Mouse (Mus musculus) CH12.LX (cell line): ENCODE measurements at regions not wholly inside any gene's neighbourhood (a gene's known extent, or its start where the extent isn't known, plus 50 kb on each side); places are given as distances from the start of the nearest gene placed in this dataset.

Source experiments
- DNase-seq: peaks from one replicate; pipeline ENCODE4 v3.0.0-alpha.2; 2013; ENCODE audit errors: extremely low read depth
- H3K27ac ChIP-seq: 2 replicates; pipeline ENCODE4 v1.5.1; 2012; ENCODE audit warnings: low read depth, mild to moderate bottlenecking, control low read depth, moderate library complexity; ENCODE audit not compliant: insufficient read depth
- H3K27me3 ChIP-seq: replicated peaks from 2 replicates; pipeline ENCODE3; 2012; ENCODE audit warnings: inconsistent platforms
- H3K36me3 ChIP-seq, 2 experiments: replicated peaks in 1 of 2; 2 replicates each; pipeline versions ENCODE3 to v1.6.1; 2012; ENCODE audit warnings: inconsistent platforms in 1 of 2, low read length in 1 of 2, mild to moderate bottlenecking in 1 of 2, mixed read lengths in 1 of 2, moderate library complexity in 1 of 2; ENCODE audit not compliant: control insufficient read depth in 1 of 2, insufficient read depth in 1 of 2
- H3K4me1 ChIP-seq, 2 experiments: 2 replicates each; pipeline ENCODE4 v1.6.1; 2012; ENCODE audit warnings: inconsistent platforms in 1 of 2, moderate library complexity in 1 of 2; ENCODE audit not compliant: insufficient read depth in 2 of 2, control insufficient read depth in 1 of 2
- H3K4me2 ChIP-seq: 2 replicates; pipeline ENCODE4 v1.6.1; 2012; ENCODE audit warnings: low read depth, mild to moderate bottlenecking, control low read depth; ENCODE audit not compliant: poor library complexity, insufficient read depth, severe bottlenecking
- H3K4me3 ChIP-seq, 3 experiments: fragments of 150-350 bp in 1 of 3; sonication (generic) in 1 of 3; replicated peaks in 1 of 3; 2 replicates each; pipeline versions ENCODE3 to v1.5.1; 2011 to 2012; ENCODE audit warnings: low read depth in 2 of 3, low read length in 2 of 3, mild to moderate bottlenecking in 2 of 3, moderate library complexity in 2 of 3, control low read depth in 1 of 3, improper control_type of control experiment in 1 of 3, inconsistent platforms in 1 of 3, mixed read lengths in 1 of 3; ENCODE audit not compliant: poor library complexity in 1 of 3
- H3K79me2 ChIP-seq: replicated peaks from 2 replicates; pipeline ENCODE4 v1.6.1; 2012; ENCODE audit warnings: mild to moderate bottlenecking, moderate library complexity; ENCODE audit not compliant: control insufficient read depth, poor library complexity, insufficient read depth, severe bottlenecking; ENCODE audit errors: extremely low read depth
- H3K9ac ChIP-seq: 2 replicates; pipeline ENCODE4 v1.6.1; 2012; ENCODE audit warnings: low read depth, mild to moderate bottlenecking, control low read depth, moderate library complexity; ENCODE audit not compliant: insufficient read depth
- H3K9me3 ChIP-seq: replicated peaks from 2 replicates; pipeline ENCODE3; 2012; ENCODE audit warnings: low read length, inconsistent platforms, mixed read lengths
- BHLHE40 ChIP-seq: IDR thresholded peaks from 2 replicates; pipeline ENCODE4 v1.6.1; 2011; ENCODE audit warnings: mild to moderate bottlenecking, low read depth, low read length, improper control_type of control experiment
- CHD1 ChIP-seq: IDR thresholded peaks from 2 replicates; pipeline ENCODE4 v1.6.1; 2012; ENCODE audit warnings: low read depth, low read length, improper control_type of control experiment, inconsistent platforms
- CHD2 ChIP-seq: IDR thresholded peaks from 2 replicates; pipeline ENCODE4 v1.6.1; 2011; ENCODE audit warnings: low read length, improper control_type of control experiment
- E2F4 ChIP-seq: IDR thresholded peaks from 2 replicates; pipeline ENCODE4 v1.6.1; 2011; ENCODE audit warnings: low read depth, low read length, improper control_type of control experiment; ENCODE audit not compliant: insufficient replicate concordance
- EP300 ChIP-seq: IDR thresholded peaks from 2 replicates; pipeline ENCODE4 v1.6.1; 2011; ENCODE audit warnings: low read length, improper control_type of control experiment
- ETS1 ChIP-seq: conservative IDR thresholded peaks from 2 replicates; pipeline ENCODE4 v1.6.1; 2012; ENCODE audit warnings: low read depth, mild to moderate bottlenecking, inconsistent platforms, low read length, improper control_type of control experiment, moderate library complexity
- GABPA ChIP-seq: IDR thresholded peaks from 2 replicates; pipeline ENCODE4 v1.6.1; 2012; ENCODE audit warnings: low read depth, low read length, improper control_type of control experiment, inconsistent platforms; ENCODE audit not compliant: insufficient replicate concordance
- HCFC1 ChIP-seq: IDR thresholded peaks from 2 replicates; pipeline ENCODE4 v1.6.1; 2012; ENCODE audit warnings: low read depth, mild to moderate bottlenecking, inconsistent platforms, low read length, improper control_type of control experiment
- IRF4 ChIP-seq: IDR thresholded peaks from 2 replicates; pipeline ENCODE4 v1.6.1; 2014; ENCODE audit warnings: low read depth, mild to moderate bottlenecking, inconsistent platforms, low read length, improper control_type of control experiment
- JUN ChIP-seq: IDR thresholded peaks from 2 replicates; pipeline ENCODE4 v1.6.1; 2011; ENCODE audit warnings: low read depth, mild to moderate bottlenecking, low read length, improper control_type of control experiment, moderate library complexity; ENCODE audit not compliant: insufficient read depth
- KAT2A ChIP-seq: IDR thresholded peaks from 2 replicates; pipeline ENCODE4 v1.6.1; 2012; ENCODE audit warnings: low read length, improper control_type of control experiment, inconsistent platforms; ENCODE audit not compliant: insufficient replicate concordance
- MAFK ChIP-seq: IDR thresholded peaks from 2 replicates; pipeline ENCODE4 v1.6.1; 2011; ENCODE audit warnings: low read length, improper control_type of control experiment; ENCODE audit not compliant: insufficient replicate concordance
- MAZ ChIP-seq: IDR thresholded peaks from 2 replicates; pipeline ENCODE4 v1.6.1; 2012; ENCODE audit warnings: low read depth, mild to moderate bottlenecking, inconsistent platforms, low read length, improper control_type of control experiment, moderate library complexity
- MEF2A ChIP-seq: IDR thresholded peaks from 2 replicates; pipeline ENCODE4 v1.6.1; 2014; ENCODE audit warnings: low read depth, mild to moderate bottlenecking, inconsistent platforms, low read length, improper control_type of control experiment, borderline replicate concordance
- MXI1 ChIP-seq: IDR thresholded peaks from 2 replicates; pipeline ENCODE4 v1.6.1; 2011; ENCODE audit warnings: mild to moderate bottlenecking, low read depth, low read length, improper control_type of control experiment
- PAX5 ChIP-seq: IDR thresholded peaks from 2 replicates; pipeline ENCODE4 v1.6.1; 2012; ENCODE audit warnings: low read length, inconsistent platforms, mixed read lengths
- POLR2A ChIP-seq: IDR thresholded peaks from 2 replicates; pipeline ENCODE4 v1.6.1; 2011; ENCODE audit warnings: low read depth, mild to moderate bottlenecking, improper control_type of control experiment, low read length
- RCOR1 ChIP-seq: conservative IDR thresholded peaks from 2 replicates; pipeline ENCODE4 v1.6.1; 2012; ENCODE audit warnings: low read depth, mild to moderate bottlenecking, inconsistent platforms, low read length, improper control_type of control experiment
- SIN3A ChIP-seq: IDR thresholded peaks from 2 replicates; pipeline ENCODE4 v1.6.1; 2012; ENCODE audit warnings: low read length, improper control_type of control experiment, inconsistent platforms
- SMC3 ChIP-seq: IDR thresholded peaks from 2 replicates; pipeline ENCODE4 v1.6.1; 2011; ENCODE audit warnings: low read depth, low read length, improper control_type of control experiment
- TCF12 ChIP-seq: IDR thresholded peaks from 2 replicates; pipeline ENCODE4 v1.6.1; 2014; ENCODE audit warnings: low read depth, mild to moderate bottlenecking, inconsistent platforms, low read length, improper control_type of control experiment
- UBTF ChIP-seq: IDR thresholded peaks from 2 replicates; pipeline ENCODE4 v1.6.1; 2012; ENCODE audit warnings: low read depth, mild to moderate bottlenecking, inconsistent platforms, low read length, improper control_type of control experiment, moderate library complexity
- USF1 ChIP-seq: IDR thresholded peaks from 2 replicates; pipeline ENCODE4 v1.6.1; 2014; ENCODE audit warnings: low read depth, mild to moderate bottlenecking, inconsistent platforms, low read length, improper control_type of control experiment
- USF2 ChIP-seq: conservative IDR thresholded peaks from 2 replicates; pipeline ENCODE4 v1.6.1; 2011; ENCODE audit warnings: low read depth, low read length, improper control_type of control experiment
- ZKSCAN1 ChIP-seq: IDR thresholded peaks from 2 replicates; pipeline ENCODE4 v1.6.1; 2012; ENCODE audit warnings: low read depth, inconsistent platforms, low read length, improper control_type of control experiment, borderline replicate concordance
- ZNF384 ChIP-seq: IDR thresholded peaks from 2 replicates; pipeline ENCODE4 v1.6.1; 2012; ENCODE audit warnings: low read depth, low read length, improper control_type of control experiment, inconsistent platforms
- dilution Hi-C: fragments of 300-500 bp; cut with MboI; formaldehyde crosslinking; loops from 2 replicates; pipeline ENCODE4 v1.14.3; 2020; ENCODE audit warnings: low sequenced_read_pairs; ENCODE audit not compliant: extremely low pct_unique_long_range_greater_than_20kb, extremely low pct_ligation_motif_present
- in situ Hi-C: fragments of 300-500 bp; cut with MboI; formaldehyde crosslinking; loops from 3 replicates; pipeline ENCODE4 v1.14.3; 2019; ENCODE audit warnings: low sequenced_read_pairs, low pct_ligation_motif_present, low pct_unique_long_range_greater_than_20kb, mixed read lengths

GRCm38 (mm10) chr8:49359671-49360070 lies 515.9 kb upstream of the Tenm3 start:
- Histone ChIP-seq H3K9ac (no peak overlapping the region), H3K36me3 (no peaks in the 10 kb centered on the region), H3K4me2 (no peak overlapping the region), H3K4me1 (no peaks in the 10 kb centered on the region), H3K27me3 (no peaks in the 10 kb centered on the region), H3K4me3 (no peak overlapping the region), H3K27ac (no peak overlapping the region), H3K79me2 (no peaks in the 10 kb centered on the region), H3K9me3 (peaks cover 19% of the 10 kb centered on the region)
- DNase-seq = no peak
- TF ChIP-seq BHLHE40 = no peak
- no peak for TF ChIP-seq CHD1
- TF ChIP-seq E2F4 = no peak
- TF ChIP-seq ZNF384 = no peak
- no peak for TF ChIP-seq MEF2A
- no peak for TF ChIP-seq HCFC1
- no peak for TF ChIP-seq JUN
- TF ChIP-seq IRF4 = no peak
- no peak for TF ChIP-seq EP300
- TF ChIP-seq GABPA = no peak
- no peak for TF ChIP-seq MAFK
- no peak for TF ChIP-seq CHD2
- TF ChIP-seq MXI1 = no peak
- no peak for TF ChIP-seq KAT2A
- TF ChIP-seq ZKSCAN1 = no peak
- no peak for TF ChIP-seq USF1
- TF ChIP-seq PAX5 = no peak
- dilution Hi-C loops (no loop called here), in situ Hi-C loops (no loop called here)

- H3K36me3 ChIP-seq = no peaks in the 10 kb centered on the region
- H3K4me1 ChIP-seq = no peaks in the 10 kb centered on the region
- H3K27me3 ChIP-seq = no peaks in the 10 kb centered on the region
- in situ Hi-C loops (no loop called here), dilution Hi-C loops (no loop called here)
- no peak overlapping the region for H3K27ac ChIP-seq
- no peak overlapping the region for H3K4me3 ChIP-seq
- peaks cover 42% of the 10 kb centered on the region for H3K9me3 ChIP-seq
- no peaks in the 10 kb centered on the region for H3K79me2 ChIP-seq
- H3K9ac ChIP-seq = no peak overlapping the region
- TF ChIP-seq USF2 (no peak), POLR2A (no peak), BHLHE40 (no peak), CHD1 (no peak), MAZ (no peak), UBTF (no peak), MEF2A (no peak), E2F4 (no peak), RCOR1 (no peak), ZNF384 (no peak), ETS1 (no peak), CHD2 (no peak), PAX5 (no peak), MXI1 (no peak), SIN3A (no peak), TCF12 (no peak), SMC3 (no peak)
- no peak overlapping the region for H3K4me2 ChIP-seq
- no peak for DNase-seq
Observed at GRCm38 (mm10) chr8:49348602-49349001, 504.9 kb upstream of the Tenm3 start.
